Mouse (Mus musculus): ENCODE measurements around the gene Pi4kb. TPM values are rescaled to one million over a fixed set of nuclear protein-coding genes. Genes with fewer than 3 reads are reported as not detected.
A peak's percentile ranks its signal among the peaks of the same experiment; 100 is the strongest.
"Not testable (repeated sequence)": the region's sequence is repeated elsewhere in the genome, so short reads cannot be mapped to it uniquely, and the experiment has no call there.

The Pi4kb gene
- polyA plus RNA-seq, 1 experiment = 59.0 TPM

GRCm38 (mm10) chr3:94943706-94944105 lies 30.8 kb upstream of the Pi4kb start:
- H3K36me3 ChIP-seq (ENCODE audit: control insufficient read depth, insufficient read depth, low read length); H3K27me3 ChIP-seq (ENCODE audit: control insufficient read depth, insufficient read depth, low read length); H3K4me1 ChIP-seq (replicated peaks; ENCODE audit: control insufficient read depth, insufficient read depth, low read length); H3K27ac ChIP-seq (ENCODE audit: control insufficient read depth, insufficient read depth, low read length); H3K4me3 ChIP-seq (ENCODE audit: control insufficient read depth, insufficient read depth, low read length); DNase-seq: not testable (repeated sequence)
- 43% methylated on average over 4 of the region's 4 CpGs for WGBS
- TF ChIP-seq CTCF (IDR thresholded peaks at IDR 0.05; ENCODE audit: borderline replicate concordance, control insufficient read depth, extremely low read depth, insufficient read depth, low read length, poor library complexity) = peak; percentile 50; the same call in 1 of the 2 replicates

GRCm38 (mm10) chr3:94948066-94948614 lies 26.4 kb upstream of the Pi4kb start:
- Histone ChIP-seq H3K27me3 (ENCODE audit: control insufficient read depth, insufficient read depth, low read length) (no peaks in the 10 kb centered on the region), H3K36me3 (ENCODE audit: control insufficient read depth, insufficient read depth, low read length) (no peaks in the 10 kb centered on the region), H3K4me1 (replicated peaks; ENCODE audit: control insufficient read depth, insufficient read depth, low read length) (peaks cover 9% of the 10 kb centered on the region), H3K27ac (ENCODE audit: control insufficient read depth, insufficient read depth, low read length) (no peak overlapping the region), H3K4me3 (ENCODE audit: control insufficient read depth, insufficient read depth, low read length) (no peak overlapping the region)
- no peak for DNase-seq
- TF ChIP-seq CTCF (IDR thresholded peaks at IDR 0.05; ENCODE audit: borderline replicate concordance, control insufficient read depth, extremely low read depth, insufficient read depth, low read length, poor library complexity) (no peak), POLR2A (IDR thresholded peaks at IDR 0.05; ENCODE audit: control insufficient read depth, extremely low read depth, insufficient read depth, low read length, poor library complexity) (no peak)
- WGBS = 86% methylated on average over 3 of the region's 3 CpGs

- Histone ChIP-seq H3K36me3 (ENCODE audit: control insufficient read depth, insufficient read depth, low read length) (no peaks in the 10 kb centered on the region), H3K27me3 (ENCODE audit: control insufficient read depth, insufficient read depth, low read length) (no peaks in the 10 kb centered on the region), H3K4me3 (ENCODE audit: control insufficient read depth, insufficient read depth, low read length) (no peak overlapping the region), H3K27ac (ENCODE audit: control insufficient read depth, insufficient read depth, low read length) (no peak overlapping the region), H3K4me1 (replicated peaks; ENCODE audit: control insufficient read depth, insufficient read depth, low read length) (peaks cover 9% of the 10 kb centered on the region)
- TF ChIP-seq POLR2A (IDR thresholded peaks at IDR 0.05; ENCODE audit: control insufficient read depth, extremely low read depth, insufficient read depth, low read length, poor library complexity) = no peak
- no peak for TF ChIP-seq CTCF (IDR thresholded peaks at IDR 0.05; ENCODE audit: borderline replicate concordance, control insufficient read depth, extremely low read depth, insufficient read depth, low read length, poor library complexity)
- 49% methylated on average over 3 of the region's 3 CpGs for WGBS
- no peak for DNase-seq
Measured at GRCm38 (mm10) chr3:94949645-94950044, 24.9 kb upstream of the Pi4kb start.

GRCm38 (mm10) chr3:94952806-94953205 lies 21.7 kb upstream of the Pi4kb start:
- Histone ChIP-seq H3K27ac (ENCODE audit: control insufficient read depth, insufficient read depth, low read length) (no peak overlapping the region), H3K4me3 (ENCODE audit: control insufficient read depth, insufficient read depth, low read length) (no peak overlapping the region), H3K27me3 (ENCODE audit: control insufficient read depth, insufficient read depth, low read length) (no peaks in the 10 kb centered on the region), H3K36me3 (ENCODE audit: control insufficient read depth, insufficient read depth, low read length) (peaks cover 13% of the 10 kb centered on the region), H3K4me1 (replicated peaks; ENCODE audit: control insufficient read depth, insufficient read depth, low read length) (peaks cover 16% of the 10 kb centered on the region)
- 41% methylated on average over 5 of the region's 5 CpGs for WGBS
- DNase-seq = peak; percentile 73
- TF ChIP-seq POLR2A (IDR thresholded peaks at IDR 0.05; ENCODE audit: control insufficient read depth, extremely low read depth, insufficient read depth, low read length, poor library complexity) (no peak), CTCF (IDR thresholded peaks at IDR 0.05; ENCODE audit: borderline replicate concordance, control insufficient read depth, extremely low read depth, insufficient read depth, low read length, poor library complexity) (no peak)

- WGBS = 4% methylated on average over 9 of the region's 9 CpGs
- TF ChIP-seq POLR2A (IDR thresholded peaks at IDR 0.05; ENCODE audit: control insufficient read depth, extremely low read depth, insufficient read depth, low read length, poor library complexity) = no peak
- no peak for TF ChIP-seq CTCF (IDR thresholded peaks at IDR 0.05; ENCODE audit: borderline replicate concordance, control insufficient read depth, extremely low read depth, insufficient read depth, low read length, poor library complexity)
- no peak for DNase-seq
Measured at GRCm38 (mm10) chr3:94953384-94953763, 21.2 kb upstream of the Pi4kb start.

GRCm38 (mm10) chr3:94953764-94954616 lies 20.5 kb upstream of the Pi4kb start, which contains the start of gene Rfx5:
Rfx5 (plus strand) TSS chr3:94954075.
- H3K27me3 ChIP-seq (ENCODE audit: control insufficient read depth, insufficient read depth, low read length) = no peaks in the 10 kb centered on the region
- peak within 1 kb of the TSS; percentile 96 for H3K4me3 ChIP-seq (ENCODE audit: control insufficient read depth, insufficient read depth, low read length)
- WGBS = under 1% methylated on average over 50 of the region's 50 CpGs
- TF ChIP-seq CTCF (IDR thresholded peaks at IDR 0.05; ENCODE audit: borderline replicate concordance, control insufficient read depth, extremely low read depth, insufficient read depth, low read length, poor library complexity) (peak; percentile 64; the same call in 1 of the 2 replicates), POLR2A (IDR thresholded peaks at IDR 0.05; ENCODE audit: control insufficient read depth, extremely low read depth, insufficient read depth, low read length, poor library complexity) (peak; percentile 47; the same call in 1 of the 2 replicates)
- H3K36me3 ChIP-seq (ENCODE audit: control insufficient read depth, insufficient read depth, low read length) = peaks cover 25% of the 10 kb centered on the region
- peak; percentile 93 for DNase-seq
- peaks cover 16% of the 10 kb centered on the region for H3K4me1 ChIP-seq (replicated peaks; ENCODE audit: control insufficient read depth, insufficient read depth, low read length)
- peak within 1 kb of the TSS; percentile 85 for H3K27ac ChIP-seq (ENCODE audit: control insufficient read depth, insufficient read depth, low read length)

More at GRCm38 (mm10) chr3:94953384-94953763, 21.2 kb upstream of the Pi4kb start:
- H3K4me3 ChIP-seq (ENCODE audit: control insufficient read depth, insufficient read depth, low read length) = peak overlapping the region; percentile 96
- no peaks in the 10 kb centered on the region for H3K27me3 ChIP-seq (ENCODE audit: control insufficient read depth, insufficient read depth, low read length)
- peaks cover 19% of the 10 kb centered on the region for H3K36me3 ChIP-seq (ENCODE audit: control insufficient read depth, insufficient read depth, low read length)
- peak overlapping the region; percentile 85 for H3K27ac ChIP-seq (ENCODE audit: control insufficient read depth, insufficient read depth, low read length)
- H3K4me1 ChIP-seq (replicated peaks; ENCODE audit: control insufficient read depth, insufficient read depth, low read length) = peaks cover 16% of the 10 kb centered on the region
